Mouse (Mus musculus) small intestine, adult 2 months (tissue): ENCODE results near the gene Cyb5rl. TPM values are rescaled to one million over a fixed set of nuclear protein-coding genes. Genes with fewer than 3 reads are reported as not detected.

Experiments used
- H3K27ac ChIP-seq: fragments of 200-500 bp; 2 replicates; pipeline ENCODE4 v1.5.1; 2012; ENCODE audit warnings: low read depth, low read length, control low read depth, inconsistent platforms; ENCODE audit not compliant: insufficient read depth
- H3K27me3 ChIP-seq: fragments of 200-500 bp; 2 replicates; pipeline ENCODE4 v1.6.1; 2012; ENCODE audit warnings: mild to moderate bottlenecking, moderate library complexity, low read length, inconsistent platforms; ENCODE audit not compliant: control insufficient read depth, insufficient read depth
- H3K36me3 ChIP-seq: fragments of 200-500 bp; 2 replicates; pipeline ENCODE4 v1.6.1; 2012; ENCODE audit warnings: mild to moderate bottlenecking, low read length, control low read depth, inconsistent platforms; ENCODE audit not compliant: control insufficient read depth, insufficient read depth
- H3K4me1 ChIP-seq: fragments of 200-500 bp; 2 replicates; pipeline ENCODE4 v1.6.1; 2012; ENCODE audit warnings: low read length, inconsistent platforms, mixed read lengths; ENCODE audit not compliant: control insufficient read depth, insufficient read depth, insufficient read length
- H3K4me3 ChIP-seq: fragments of 200-500 bp; 2 replicates; pipeline ENCODE4 v1.5.1; 2012; ENCODE audit warnings: low read depth, mild to moderate bottlenecking, control low read depth, inconsistent platforms, low read length, moderate library complexity
- CTCF ChIP-seq: fragments of 200-500 bp; IDR thresholded peaks from 2 replicates; pipeline ENCODE4 v1.5.1; 2012; ENCODE audit warnings: low read depth, mild to moderate bottlenecking, control low read depth, inconsistent platforms, low read length, moderate library complexity, mixed read lengths; ENCODE audit not compliant: insufficient replicate concordance, insufficient read length; ENCODE audit errors: extremely low read depth
- POLR2A ChIP-seq: fragments of 200-500 bp; IDR thresholded peaks from 2 replicates; pipeline ENCODE4 v1.6.1; 2012; ENCODE audit warnings: low read depth, mild to moderate bottlenecking, control low read depth, inconsistent platforms, low read length, moderate library complexity
- WGBS: fragments of 180-500 bp; shearing (Covaris S2); methylation state at CpG from one replicate; pipeline ENCODE4 v1.1.7; 2018; 5-methylcytosine and 5-hydroxymethylcytosine counted together
- polyA plus RNA-seq: library from polyadenylated mRNA; depleted of rRNA; stranded (reverse); fragments of >200 nt; gene quantifications from 2 replicates; pipeline ENCODE4 v1.2.3, GENCODE M21; 2012; rRNA removed

The Cyb5rl gene
- polyA plus RNA-seq, 1 experiment = 2.5 TPM

DNA sequence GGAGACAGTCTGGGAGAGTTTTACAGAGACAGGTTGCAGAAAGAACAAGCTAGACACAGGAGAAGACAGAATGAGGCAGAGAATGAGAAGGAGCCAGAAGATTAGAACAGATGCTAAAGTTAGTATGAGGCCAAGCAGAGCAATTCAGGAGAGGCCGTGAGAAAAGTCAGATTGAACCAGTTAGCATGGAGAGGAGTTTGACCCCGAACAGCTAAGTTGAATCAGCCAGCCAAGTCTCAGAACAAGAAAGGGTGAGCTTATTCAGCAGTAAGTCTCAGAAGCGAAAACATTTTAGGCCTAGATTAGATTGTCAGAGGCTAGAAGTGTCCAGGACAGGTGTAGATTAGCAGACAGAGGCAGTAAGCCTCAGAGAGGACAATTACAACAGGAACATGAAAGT is 69.7 kb downstream of the Cyb5rl start:
- 59% methylated on average over 3 of the region's 3 CpGs for WGBS

More for the DNA sequence above, 69.7 kb downstream of the Cyb5rl start:
- Histone ChIP-seq H3K27ac (no peak overlapping the region), H3K36me3 (peaks cover 9% of the 10 kb centered on the region; the same call in 1 of the 2 replicates), H3K4me1 (no peaks in the 10 kb centered on the region; the same call in 1 of the 2 replicates), H3K27me3 (no peaks in the 10 kb centered on the region), H3K4me3 (no peak overlapping the region)
- no peak for TF ChIP-seq CTCF
- no peak for TF ChIP-seq POLR2A

Other genes with a start within 250 kb of the Cyb5rl start
- 11.7 and 21.2 TPM in 2 replicates for gene Ssbp3, start 156.3 kb upstream of the Cyb5rl start, polyA plus RNA-seq
- 27.2 and 36.5 TPM in 2 replicates for gene Mrpl37, start 120 bp upstream of the Cyb5rl start, polyA plus RNA-seq
- gene Cdcp2, start 29.9 kb downstream of the Cyb5rl start, polyA plus RNA-seq = not detected in 2 replicates
- 92.5 and 222 TPM in 2 replicates for gene Tmem59, start 111.4 kb downstream of the Cyb5rl start, polyA plus RNA-seq
- gene Tceanc2, start 112.1 kb downstream of the Cyb5rl start, polyA plus RNA-seq = 0.89 and 4.8 TPM in 2 replicates
- gene Ldlrad1, start 142.2 kb downstream of the Cyb5rl start, polyA plus RNA-seq = 0.18 and 1.1 TPM in 2 replicates
- gene Lrrc42, start 186.5 kb downstream of the Cyb5rl start, polyA plus RNA-seq = 4.0 and 9.3 TPM in 2 replicates
- 0.65 TPM in 1 of 2 replicates, not detected in the other for gene Hspb11, start 186.6 kb downstream of the Cyb5rl start, polyA plus RNA-seq
- 18.6 and 73.4 TPM in 2 replicates for gene Dio1, start 240.2 kb downstream of the Cyb5rl start, polyA plus RNA-seq
- gene Yipf1, start 247.4 kb downstream of the Cyb5rl start, polyA plus RNA-seq = 34.2 and 59.3 TPM in 2 replicates